Mouse (Mus musculus) fat pad, adult 2 months (tissue): ENCODE results near the gene Apoe.

Source experiments
- DNase-seq: peaks from one replicate; pipeline ENCODE4 v3.0.0-alpha.2; 2011; ENCODE audit warnings: low read depth, low spot score; ENCODE audit errors: extremely low read depth

Apoe gene

GRCm38 (mm10) chr7:19716822-19717221 lies 17.8 kb upstream of the Apoe start:
- DNase-seq: no peak

- DNase-seq: no peak
These were observed 17.2 kb upstream of the Apoe start for GRCm38 (mm10) chr7:19716055-19716682.

GRCm38 (mm10) chr7:19715239-19716054 lies 16.5 kb upstream of the Apoe start, which contains the start of gene Tomm40:
TSS of gene Tomm40 (minus strand) at chr7:19715438.
- DNase-seq: peak; percentile 100

GRCm38 (mm10) chr7:19714836-19715235 lies 15.8 kb upstream of the Apoe start:
- DNase-seq: no peak

- DNase-seq: no peak
These were observed 14.6 kb upstream of the Apoe start for GRCm38 (mm10) chr7:19713598-19713997.

GRCm38 (mm10) chr7:19713196-19713595 lies 14.2 kb upstream of the Apoe start:
- DNase-seq: no peak

GRCm38 (mm10) chr7:19712414-19712813 lies 13.4 kb upstream of the Apoe start:
- DNase-seq: no peak

GRCm38 (mm10) chr7:19710650-19711049 lies 11.7 kb upstream of the Apoe start:
- no peak for DNase-seq

GRCm38 (mm10) chr7:19705271-19705670 lies 6.3 kb upstream of the Apoe start:
- DNase-seq: peak; percentile 99

- no peak for DNase-seq
These were observed 5.5 kb upstream of the Apoe start for GRCm38 (mm10) chr7:19704475-19704874.

- no peak for DNase-seq
These were observed 4.0 kb upstream of the Apoe start for GRCm38 (mm10) chr7:19702859-19703555.

- DNase-seq: no peak
These were observed 2.2 kb upstream of the Apoe start for GRCm38 (mm10) chr7:19701069-19701761.

GRCm38 (mm10) chr7:19700299-19701068 lies 1.5 kb upstream of the Apoe start:
- DNase-seq: no peak

GRCm38 (mm10) chr7:19699827-19700148 lies 800 bp upstream of the Apoe start:
- DNase-seq: no peak

- no peak for DNase-seq
These were observed 760 bp downstream of the Apoe start for GRCm38 (mm10) chr7:19697949-19698906.

- no peak for DNase-seq
These were observed 2.6 kb downstream of the Apoe start for GRCm38 (mm10) chr7:19696336-19696873.

GRCm38 (mm10) chr7:19695881-19696280 lies 3.1 kb downstream of the Apoe start:
- DNase-seq: no peak

GRCm38 (mm10) chr7:19695213-19695594 lies 3.8 kb downstream of the Apoe start:
- no peak for DNase-seq
